In genomic region chr12:72014355-72014776, GRCm38 (mm10) we compare ENCODE assay signal across 11 mouse cellular contexts. TPM values are rescaled to one million over a fixed set of nuclear protein-coding genes. Genes with fewer than 3 reads are reported as not detected.
DNase-seq lines count a peak whose midpoint lies in the region; ATAC-seq and TF ChIP-seq lines count a peak whose summit lies in the region.
"Had no signal": no experiment of that assay in that cellular context is flagged by ENCODE, and none has a peak within 500 bp of the region (broad histone marks: within the 10 kb centered on the region; RNA-seq: fewer than 3 reads in every experiment).

No protein-coding gene starts in this region.

- H3K27me3 ChIP-seq in kidney, postnatal 0 days (ENCODE audit: insufficient read depth, low read length): no peaks in the 10 kb centered on the region
- H3K27me3 ChIP-seq in midbrain, embryonic 16.5 days (ENCODE audit: control insufficient read depth, insufficient read depth, low read depth, low read length): no peaks in the 10 kb centered on the region

- peak; percentile 15 for DNase-seq in kidney, postnatal 0 days (ENCODE audit: low spot score)
- no peak for DNase-seq in kidney, postnatal 4 days
- peak; percentile 83 for DNase-seq in Muller cell, postnatal 12 days (ENCODE audit: inconsistent ontology term)
- peak; percentile 34 for DNase-seq in fibroblast of lung, adult 2 months (ENCODE audit: low read depth)
- DNase-seq in retina, postnatal 1 day: no peak
- no peak for DNase-seq in urinary bladder, adult 18-20 months (ENCODE audit: low spot score in 2 of 2)
- DNase-seq: adrenal gland, adult 2 months; kidney, adult 8-10 months; right cerebral cortex, postnatal 14 days had no signal

- H3K27ac ChIP-seq in kidney, postnatal 0 days: no peak overlapping the region
- no peak overlapping the region for H3K27ac ChIP-seq in midbrain, embryonic 16.5 days (ENCODE audit: low read length)

- no peak for ATAC-seq in kidney, postnatal 0 days (replicated peaks; ENCODE audit: low FRiP score, low read depth)
- ATAC-seq in midbrain, embryonic 16.5 days: no peak

- no peaks in the 10 kb centered on the region for H3K9me3 ChIP-seq in kidney, postnatal 0 days (replicated peaks; ENCODE audit: low read length)
- no peaks in the 10 kb centered on the region for H3K9me3 ChIP-seq in midbrain, embryonic 16.5 days (replicated peaks; ENCODE audit: control insufficient read depth, low read length, poor library complexity, severe bottlenecking)

- WGBS in kidney, postnatal 0 days: 60% methylated on average over 10 of the region's 10 CpGs
- WGBS in midbrain, embryonic 16.5 days: 57% methylated on average over 10 of the region's 10 CpGs

- no peak overlapping the region for H3K4me3 ChIP-seq in kidney, postnatal 0 days (replicated peaks; ENCODE audit: low read depth, low read length)
- H3K4me3 ChIP-seq in midbrain, embryonic 16.5 days (ENCODE audit: low read depth, low read length): no peak overlapping the region
- H3K4me3 ChIP-seq: erythroblast, embryonic 14.5 days had no signal

- H3K9ac ChIP-seq in kidney, postnatal 0 days (ENCODE audit: low read depth, low read length): no peak overlapping the region
- H3K9ac ChIP-seq in midbrain, embryonic 16.5 days (ENCODE audit: low read depth, low read length): no peak overlapping the region

- H3K4me2 ChIP-seq in kidney, postnatal 0 days (ENCODE audit: low read length): peak overlapping the region; percentile 9; the same call in 1 of the 2 replicates
- H3K4me2 ChIP-seq in midbrain, embryonic 16.5 days (ENCODE audit: low read length): peak overlapping the region; percentile 13

- no peaks in the 10 kb centered on the region for H3K4me1 ChIP-seq in kidney, postnatal 0 days (replicated peaks; ENCODE audit: insufficient read depth, low read length)
- 0 out of 2 replicates have a peak, but pooled peaks cover 2% of the 10 kb centered on the region for H3K4me1 ChIP-seq in midbrain, embryonic 16.5 days (ENCODE audit: control insufficient read depth, insufficient read depth, low read length)

- no peak for TF ChIP-seq CTCF in kidney, postnatal 0 days (IDR thresholded peaks at IDR 0.05; ENCODE audit: low read depth)

- no peaks in the 10 kb centered on the region for H3K36me3 ChIP-seq in kidney, postnatal 0 days (ENCODE audit: insufficient read depth, low read length)
- no peaks in the 10 kb centered on the region for H3K36me3 ChIP-seq in midbrain, embryonic 16.5 days (ENCODE audit: control insufficient read depth, insufficient read depth, low read length)

RNA-seq across cellular contexts. Expression of gene Gpr135, which starts 56.6 kb away (rescaled TPM):
- 2.2 and 2.3 TPM in 2 replicates for polyA plus RNA-seq in kidney, postnatal 0 days (2015; fragmentation: Nextera tagmentation; extraction: Ambion mirVana)
- 8.3 and 9.1 TPM in 2 replicates for polyA plus RNA-seq in midbrain, embryonic 16.5 days (2015; fragmentation: Nextera tagmentation; extraction: Ambion mirVana)
- polyA plus RNA-seq: erythroblast, embryonic 14.5 days had no signal

Comparison
In these comparisons a context has a peak if more than half of its experiments do, and no peak if none do; other contexts are left out.
1. DNase-seq: peak in kidney, postnatal 0 days (single experiment), Muller cell, postnatal 12 days (single experiment) and fibroblast of lung, adult 2 months (single experiment); none in kidney, postnatal 4 days (0 of 2), retina, postnatal 1 day (single experiment) and urinary bladder, adult 18-20 months (0 of 2).